In the genomic region with DNA sequence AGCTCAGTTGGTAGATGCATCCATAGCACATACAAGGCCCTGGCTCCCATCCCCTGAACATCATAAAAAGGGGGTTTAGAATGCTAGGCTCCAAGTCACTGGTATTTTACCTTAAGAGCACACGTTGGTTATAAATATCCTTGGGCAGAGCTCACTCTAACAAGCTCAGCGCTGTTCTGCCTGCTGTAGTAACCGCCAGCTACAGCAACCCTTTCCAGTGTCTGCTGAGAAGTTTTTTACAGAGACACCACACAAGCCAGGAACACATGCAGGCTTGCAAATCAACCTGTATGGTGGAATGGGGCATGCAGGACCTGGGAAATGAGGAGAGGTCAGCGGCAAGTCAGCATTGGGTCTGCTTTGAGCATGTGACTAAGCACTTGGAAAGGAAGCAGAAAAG, we compare ENCODE assay signal across 20 mouse cellular contexts. TPM values are rescaled to one million over a fixed set of nuclear protein-coding genes. Genes with fewer than 3 reads are reported as not detected.
DNase-seq lines count a peak whose midpoint lies in the region; ATAC-seq and TF ChIP-seq lines count a peak whose summit lies in the region.
"Had no signal": no experiment of that assay in that cellular context is flagged by ENCODE, and none has a peak within 500 bp of the region (broad histone marks: within the 10 kb centered on the region; RNA-seq: fewer than 3 reads in every experiment).

No protein-coding gene starts in this region.

- WGBS in midbrain, postnatal 0 days = 64% methylated on average over 4 of the region's 4 CpGs
- WGBS in midbrain, embryonic 10.5 days = 89% methylated on average over 4 of the region's 4 CpGs
- 81% methylated on average over 4 of the region's 4 CpGs for WGBS in intestine, postnatal 0 days

- DNase-seq in frontal cortex, adult 2 months (ENCODE audit: extremely low spot score in 1 of 2, low spot score in 1 of 2) = no peak
- no peak for DNase-seq in left cerebral cortex, adult 2 months (ENCODE audit: extremely low spot score in 1 of 2, low spot score in 2 of 2)
- DNase-seq in left cerebral cortex, adult 11 months (ENCODE audit: low spot score) = no peak
- DNase-seq in midbrain, postnatal 0 days (ENCODE audit: low spot score) = no peak
- DNase-seq in midbrain, embryonic 10.5 days (ENCODE audit: low spot score) = no peak
- DNase-seq: adrenal gland, adult 2 months; adrenal gland, postnatal 25 days; cerebellum, adult 11 months; cerebellum, adult 9-10 months; cerebellum, postnatal 36 days; gastrocnemius, adult 2 months; gastrocnemius, postnatal 25 days had no signal

- ATAC-seq in frontal cortex, adult (ENCODE audit: low TSS enrichment) = peak; percentile 62; the same call in 1 of the 2 replicates
- ATAC-seq in midbrain, postnatal 0 days (ENCODE audit: low FRiP score) = no peak
- ATAC-seq in intestine, postnatal 0 days = no peak
- ATAC-seq: forebrain, embryonic 13.5 days; intestine, embryonic 16.5 days had no signal

- no peak overlapping the region for H3K4me3 ChIP-seq in left cerebral cortex, adult 2 months
- H3K4me3 ChIP-seq in midbrain, postnatal 0 days (ENCODE audit: low read depth, low read length) = no peak overlapping the region
- no peak overlapping the region for H3K4me3 ChIP-seq in midbrain, embryonic 10.5 days
- H3K4me3 ChIP-seq in intestine, postnatal 0 days (ENCODE audit: low read depth, low read length) = no peak overlapping the region
- H3K4me3 ChIP-seq: embryonic facial prominence, embryonic 13.5 days; forebrain, embryonic 13.5 days; gastrocnemius, adult 2 months; heart, embryonic 12.5 days had no signal

- no peak overlapping the region for H3K4me2 ChIP-seq in midbrain, postnatal 0 days (ENCODE audit: low read depth, low read length, poor library complexity, severe bottlenecking)
- H3K4me2 ChIP-seq in intestine, postnatal 0 days (replicated peaks; ENCODE audit: low read depth) = no peak overlapping the region
- H3K4me2 ChIP-seq: embryonic facial prominence, embryonic 13.5 days; forebrain, embryonic 13.5 days; heart, embryonic 12.5 days had no signal

- H3K27me3 ChIP-seq in midbrain, postnatal 0 days (ENCODE audit: insufficient read depth, low read length) = no peaks in the 10 kb centered on the region
- H3K27me3 ChIP-seq in midbrain, embryonic 10.5 days (ENCODE audit: low read depth, poor library complexity, severe bottlenecking) = no peaks in the 10 kb centered on the region
- H3K27me3 ChIP-seq in intestine, postnatal 0 days (replicated peaks; ENCODE audit: control insufficient read depth, insufficient read depth, low read length) = no peaks in the 10 kb centered on the region
- H3K27me3 ChIP-seq: embryonic facial prominence, embryonic 13.5 days; forebrain, embryonic 13.5 days had no signal

- H3K9ac ChIP-seq in midbrain, postnatal 0 days (replicated peaks; ENCODE audit: low read length, poor library complexity, severe bottlenecking) = no peak overlapping the region
- no peak overlapping the region for H3K9ac ChIP-seq in intestine, postnatal 0 days (ENCODE audit: low read depth, low read length)
- H3K9ac ChIP-seq: embryonic facial prominence, embryonic 13.5 days; forebrain, embryonic 13.5 days; heart, embryonic 12.5 days had no signal

- no peaks in the 10 kb centered on the region for H3K36me3 ChIP-seq in midbrain, postnatal 0 days (ENCODE audit: insufficient read depth, low read length)
- H3K36me3 ChIP-seq in midbrain, embryonic 10.5 days = no peaks in the 10 kb centered on the region
- H3K36me3 ChIP-seq in intestine, postnatal 0 days (ENCODE audit: control insufficient read depth, insufficient read depth) = no peaks in the 10 kb centered on the region
- H3K36me3 ChIP-seq: embryonic facial prominence, embryonic 13.5 days; heart, embryonic 12.5 days had no signal

- peak overlapping the region; percentile 53 for H3K27ac ChIP-seq in left cerebral cortex, adult 2 months
- 0 out of 2 replicates have a peak overlapping the region, but pooled peaks have one; percentile 1 for H3K27ac ChIP-seq in midbrain, postnatal 0 days (ENCODE audit: low read depth, low read length)
- H3K27ac ChIP-seq in midbrain, embryonic 10.5 days (replicated peaks) = no peak overlapping the region
- H3K27ac ChIP-seq in intestine, postnatal 0 days (ENCODE audit: low read depth, low read length) = no peak overlapping the region
- H3K27ac ChIP-seq: embryonic facial prominence, embryonic 13.5 days; forebrain, embryonic 13.5 days; gastrocnemius, adult 2 months had no signal

- intact Hi-C loops in left cerebral cortex, adult 2 months (cut with DNase I) = no loop called here

- peaks cover 8% of the 10 kb centered on the region; the same call in 1 of the 2 replicates for H3K4me1 ChIP-seq in midbrain, postnatal 0 days (ENCODE audit: insufficient read depth, low read length)
- H3K4me1 ChIP-seq in midbrain, embryonic 10.5 days = no peaks in the 10 kb centered on the region; the same call in 1 of the 2 replicates
- no peaks in the 10 kb centered on the region for H3K4me1 ChIP-seq in intestine, postnatal 0 days (replicated peaks; ENCODE audit: control insufficient read depth, insufficient read depth, low read length)

- H3K9me3 ChIP-seq in midbrain, postnatal 0 days (ENCODE audit: low read length) = no peaks in the 10 kb centered on the region
- H3K9me3 ChIP-seq in midbrain, embryonic 10.5 days (replicated peaks) = no peaks in the 10 kb centered on the region
- no peaks in the 10 kb centered on the region for H3K9me3 ChIP-seq in intestine, postnatal 0 days (ENCODE audit: control insufficient read depth)
- H3K9me3 ChIP-seq: embryonic facial prominence, embryonic 13.5 days; heart, embryonic 12.5 days had no signal

- no peak for TF ChIP-seq CTCF in left cerebral cortex, adult 2 months (IDR thresholded peaks at IDR 0.05)
- TF ChIP-seq CTCF in midbrain, postnatal 0 days (IDR thresholded peaks at IDR 0.05) = no peak
- TF ChIP-seq CTCF in intestine, postnatal 0 days (IDR thresholded peaks at IDR 0.05; ENCODE audit: low read depth) = no peak

RNA-seq across cellular contexts. Expression of a gene that starts 37.5 kb away (rescaled TPM):
- 13.0 and 15.0 TPM in 2 replicates for polyA plus RNA-seq in frontal cortex, adult 2 months (2012; rRNA removed)
- total RNA-seq in left cerebral cortex, adult 2 months (2021) = 10 to 100 TPM; 27.9 TPM
- 54.5 and 84.3 TPM in 2 replicates for total RNA-seq in midbrain, postnatal 0 days (2014; rRNA removed)
- polyA plus RNA-seq in midbrain, postnatal 0 days (2015; fragmentation: Nextera tagmentation; extraction: Ambion mirVana) = 14.2 and 17.5 TPM in 2 replicates
- 4.9 and 5.5 TPM in 2 replicates for polyA plus RNA-seq in midbrain, embryonic 10.5 days (2016; fragmentation: Nextera tagmentation; extraction: Ambion mirVana)
- 0.61 and 0.73 TPM in 2 replicates for polyA plus RNA-seq in intestine, postnatal 0 days (2015; fragmentation: Nextera tagmentation; extraction: Ambion mirVana)

RNA-seq across cellular contexts. Expression of a gene that starts 57.0 kb away (rescaled TPM):
- 2.4 and 3.5 TPM in 2 replicates for polyA plus RNA-seq in frontal cortex, adult 2 months (2012; rRNA removed)
- 1 to 10 TPM; 4.2 TPM for total RNA-seq in left cerebral cortex, adult 2 months (2021)
- 3.4 and 6.2 TPM in 2 replicates for total RNA-seq in midbrain, postnatal 0 days (2014; rRNA removed)
- 5.4 and 5.8 TPM in 2 replicates for polyA plus RNA-seq in midbrain, postnatal 0 days (2015; fragmentation: Nextera tagmentation; extraction: Ambion mirVana)
- 0.94 and 1.1 TPM in 2 replicates for polyA plus RNA-seq in midbrain, embryonic 10.5 days (2016; fragmentation: Nextera tagmentation; extraction: Ambion mirVana)
- polyA plus RNA-seq in intestine, postnatal 0 days (2015; fragmentation: Nextera tagmentation; extraction: Ambion mirVana) = not detected in 2 replicates
- total RNA-seq: gastrocnemius, postnatal 25 days; granulocyte monocyte progenitor cell, adult 5-6 weeks; heart, postnatal 25 days had no signal
- polyA plus RNA-seq: adrenal gland, adult 2 months; intestine, embryonic 16.5 days had no signal

RNA-seq across cellular contexts. Expression of a gene that starts 58.7 kb away (rescaled TPM):
- 34.7 and 37.4 TPM in 2 replicates for polyA plus RNA-seq in frontal cortex, adult 2 months (2012; rRNA removed)
- 10 to 100 TPM; 36.1 to 36.8 TPM for total RNA-seq in left cerebral cortex, adult 2 months (2021)
- 27.7 and 28.2 TPM in 2 replicates for total RNA-seq in midbrain, postnatal 0 days (2014; rRNA removed)
- polyA plus RNA-seq in midbrain, postnatal 0 days (2015; fragmentation: Nextera tagmentation; extraction: Ambion mirVana) = 38.3 and 42.3 TPM in 2 replicates
- 61.4 and 67.8 TPM in 2 replicates for polyA plus RNA-seq in midbrain, embryonic 10.5 days (2016; fragmentation: Nextera tagmentation; extraction: Ambion mirVana)
- polyA plus RNA-seq in intestine, postnatal 0 days (2015; fragmentation: Nextera tagmentation; extraction: Ambion mirVana) = 24.5 and 25.1 TPM in 2 replicates

Comparison
In these comparisons a context has a peak if more than half of its experiments do, and no peak if none do; other contexts are left out.
1. H3K27ac ChIP-seq: peak in left cerebral cortex, adult 2 months (single experiment) and midbrain, postnatal 0 days (single experiment); none in midbrain, embryonic 10.5 days (single experiment) and intestine, postnatal 0 days (single experiment).